Mouse (Mus musculus): ENCODE results near the gene Smg5. TPM values are rescaled to one million over a fixed set of nuclear protein-coding genes. Genes with fewer than 3 reads are reported as not detected.
A peak's percentile ranks its signal among the peaks of the same experiment; 100 is the strongest.
"Not testable (repeated sequence)": the region's sequence is repeated elsewhere in the genome, so short reads cannot be mapped to it uniquely, and the experiment has no call there.

Gene Smg5
- 31.3 and 33.6 TPM in 2 replicates for polyA plus RNA-seq (2014; fragmentation: Nextera tagmentation; extraction: Ambion mirVana)

GRCm38 (mm10) chr3:88336058-88337013 is at the start of gene Smg5, which contains the start of gene Tmem79:
TSS of gene Smg5 (plus strand) at chr3:88336260.
TSS of gene Tmem79 (minus strand) at chr3:88336148.
- peak within 1 kb of the TSS; percentile 87 for H3K27ac ChIP-seq (replicated peaks; ENCODE audit: low read depth, low read length)
- peak; percentile 98 for DNase-seq (ENCODE audit: low spot score)
- peak within 1 kb of the TSS; percentile 76 for H3K9ac ChIP-seq (ENCODE audit: low read depth, low read length)
- WGBS = 1% methylated on average over 36 of the region's 66 CpGs
- no peaks in the 10 kb centered on the region for H3K36me3 ChIP-seq (ENCODE audit: control insufficient read depth, insufficient read depth, low read length)
- H3K4me1 ChIP-seq (ENCODE audit: control insufficient read depth, insufficient read depth, low read length) = peaks cover 5% of the 10 kb centered on the region; the same call in 1 of the 2 replicates
- H3K4me2 ChIP-seq (ENCODE audit: low read depth, low read length) = peak within 1 kb of the TSS; percentile 80
- no peaks in the 10 kb centered on the region for H3K27me3 ChIP-seq (replicated peaks; ENCODE audit: control insufficient read depth, insufficient read depth, low read length)
- peak; percentile 95 for ATAC-seq (ENCODE audit: low read depth)
- H3K9me3 ChIP-seq (ENCODE audit: control insufficient read depth, low read length) = no peaks in the 10 kb centered on the region
- H3K4me3 ChIP-seq (ENCODE audit: low read depth, low read length) = peak within 1 kb of the TSS; percentile 68

DNA sequence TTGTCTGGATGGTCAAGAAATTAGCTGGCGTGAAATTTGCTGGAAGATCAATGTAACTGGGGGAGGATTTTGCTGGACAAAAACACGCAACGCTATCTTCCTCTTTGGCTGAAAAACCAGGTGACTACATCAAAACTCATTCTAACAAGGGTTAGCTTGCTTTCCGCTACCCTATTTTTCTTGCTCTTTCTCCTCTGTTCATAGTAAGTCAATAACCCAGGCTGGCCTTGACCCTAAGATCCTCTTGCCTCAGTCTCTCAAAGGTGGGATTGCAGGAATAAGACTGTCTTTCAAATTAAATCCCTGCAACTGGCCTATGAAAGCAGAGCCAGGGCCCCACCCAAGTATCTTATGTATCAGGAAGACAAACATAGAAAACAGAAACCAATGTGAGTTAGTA is 49.0 kb upstream of the Smg5 start, which contains the start of gene Gm38392:
TSS of gene Gm38392 (minus strand) at position 101 of the 400 bp plus-strand sequence.
- DNase-seq (ENCODE audit: low spot score) = no peak
- Histone ChIP-seq H3K4me1 (ENCODE audit: control insufficient read depth, insufficient read depth, low read length) (no peaks in the 10 kb centered on the region), H3K36me3 (ENCODE audit: control insufficient read depth, insufficient read depth, low read length) (no peaks in the 10 kb centered on the region), H3K27ac (replicated peaks; ENCODE audit: low read depth, low read length) (no peak within 1 kb of the TSS), H3K4me2 (ENCODE audit: low read depth, low read length) (no peak within 1 kb of the TSS), H3K27me3 (replicated peaks; ENCODE audit: control insufficient read depth, insufficient read depth, low read length) (no peaks in the 10 kb centered on the region), H3K4me3 (ENCODE audit: low read depth, low read length) (no peak within 1 kb of the TSS), H3K9ac (ENCODE audit: low read depth, low read length) (no peak within 1 kb of the TSS), H3K9me3 (ENCODE audit: control insufficient read depth, low read length) (no peaks in the 10 kb centered on the region)
- WGBS = 91% methylated on average over 4 of the region's 4 CpGs
- no peak for ATAC-seq (ENCODE audit: low read depth)

DNA sequence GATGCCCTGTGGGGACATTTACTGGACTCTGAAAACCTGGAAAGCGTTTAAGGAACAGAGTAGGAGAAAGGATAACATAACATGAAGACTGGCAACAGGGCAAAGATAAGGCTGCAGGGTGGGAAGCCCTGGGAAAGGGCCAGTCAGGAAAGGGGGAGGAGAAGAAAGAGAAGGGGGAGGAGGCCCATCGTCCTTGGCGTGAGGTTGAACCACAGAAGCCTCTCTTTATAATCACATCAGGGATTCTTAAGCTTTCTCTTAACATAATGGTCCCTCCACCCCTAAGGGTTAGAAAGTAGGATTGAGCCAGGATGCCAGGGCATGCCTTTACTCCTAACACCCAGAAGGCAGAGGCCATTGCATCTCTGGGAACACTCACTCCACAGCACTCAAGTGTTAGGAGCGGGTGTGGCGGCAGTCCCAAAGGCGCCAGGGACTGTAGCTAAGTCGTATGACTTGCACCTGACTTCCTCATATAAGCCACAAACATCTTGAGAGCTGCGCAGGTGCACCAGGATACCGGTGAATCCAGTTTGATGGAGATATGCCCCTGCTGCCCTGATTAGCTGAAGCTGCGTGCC is 47.8 kb upstream of the Smg5 start:
- H3K36me3 ChIP-seq (ENCODE audit: control insufficient read depth, insufficient read depth, low read length); H3K9ac ChIP-seq (ENCODE audit: low read depth, low read length); H3K27me3 ChIP-seq (replicated peaks; ENCODE audit: control insufficient read depth, insufficient read depth, low read length); DNase-seq (ENCODE audit: low spot score); H3K9me3 ChIP-seq (ENCODE audit: control insufficient read depth, low read length); H3K27ac ChIP-seq (replicated peaks; ENCODE audit: low read depth, low read length); ATAC-seq (ENCODE audit: low read depth); H3K4me3 ChIP-seq (ENCODE audit: low read depth, low read length); H3K4me2 ChIP-seq (ENCODE audit: low read depth, low read length); H3K4me1 ChIP-seq (ENCODE audit: control insufficient read depth, insufficient read depth, low read length): not testable (repeated sequence)
- 83% methylated on average over 7 of the region's 10 CpGs for WGBS

DNA sequence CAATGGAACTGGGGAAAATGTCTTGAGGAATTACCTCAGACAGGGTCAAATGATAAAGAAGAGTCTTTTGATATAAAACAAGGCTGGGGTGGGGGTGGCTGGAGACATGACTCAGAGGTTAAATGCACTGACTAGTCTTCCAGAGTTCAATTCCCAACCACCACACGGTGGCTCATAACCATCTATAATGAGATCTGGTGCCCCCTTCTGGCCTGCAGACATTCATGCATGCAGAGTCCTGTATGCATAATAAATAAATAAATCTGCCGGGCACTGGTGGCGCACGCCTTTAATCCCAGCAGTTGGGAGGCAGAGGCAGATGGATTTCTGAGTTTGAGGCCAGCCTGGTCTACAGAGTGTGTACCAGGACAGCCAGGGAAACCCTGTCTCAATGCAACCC is 44.1 kb upstream of the Smg5 start:
- H3K27me3 ChIP-seq (replicated peaks; ENCODE audit: control insufficient read depth, insufficient read depth, low read length) = no peaks in the 10 kb centered on the region
- H3K4me2 ChIP-seq (ENCODE audit: low read depth, low read length) = no peak overlapping the region
- no peak overlapping the region for H3K4me3 ChIP-seq (ENCODE audit: low read depth, low read length)
- 52% methylated on average over 4 of the region's 4 CpGs for WGBS
- ATAC-seq (ENCODE audit: low read depth) (no peak), DNase-seq (ENCODE audit: low spot score) (peak; percentile 9)
- H3K36me3 ChIP-seq (ENCODE audit: control insufficient read depth, insufficient read depth, low read length) = peaks cover 6% of the 10 kb centered on the region; the same call in 1 of the 2 replicates
- H3K9ac ChIP-seq (ENCODE audit: low read depth, low read length) = no peak overlapping the region
- no peak overlapping the region for H3K27ac ChIP-seq (replicated peaks; ENCODE audit: low read depth, low read length)
- no peaks in the 10 kb centered on the region for H3K9me3 ChIP-seq (ENCODE audit: control insufficient read depth, low read length)
- no peaks in the 10 kb centered on the region for H3K4me1 ChIP-seq (ENCODE audit: control insufficient read depth, insufficient read depth, low read length)

DNA sequence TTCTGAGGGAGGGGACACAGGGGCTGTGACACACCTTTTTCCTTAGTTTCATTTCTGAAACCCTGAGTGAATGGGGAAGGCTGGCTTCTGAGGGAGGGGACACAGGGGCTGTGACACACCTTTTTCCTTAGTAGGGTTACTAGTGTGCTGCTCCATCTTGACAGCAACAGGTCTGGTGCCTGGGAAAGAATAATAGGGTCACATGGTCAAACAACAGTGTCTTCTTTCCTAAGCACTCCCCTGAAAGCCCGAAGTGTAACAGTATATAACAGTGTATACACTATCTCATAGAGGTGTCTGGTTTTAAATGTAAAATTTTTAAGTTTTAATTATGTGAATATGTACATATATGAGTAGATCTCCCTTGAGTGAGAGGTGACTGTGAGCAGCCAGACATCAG is 40.8 kb upstream of the Smg5 start:
- Histone ChIP-seq H3K36me3 (ENCODE audit: control insufficient read depth, insufficient read depth, low read length) (peaks cover 21% of the 10 kb centered on the region), H3K9ac (ENCODE audit: low read depth, low read length) (peak overlapping the region; percentile 77; the same call in 1 of the 2 replicates), H3K4me2 (ENCODE audit: low read depth, low read length) (peak overlapping the region; percentile 65)
- H3K27me3 ChIP-seq (replicated peaks; ENCODE audit: control insufficient read depth, insufficient read depth, low read length); H3K27ac ChIP-seq (replicated peaks; ENCODE audit: low read depth, low read length); H3K4me3 ChIP-seq (ENCODE audit: low read depth, low read length); DNase-seq (ENCODE audit: low spot score); ATAC-seq (ENCODE audit: low read depth); H3K4me1 ChIP-seq (ENCODE audit: control insufficient read depth, insufficient read depth, low read length); H3K9me3 ChIP-seq (ENCODE audit: control insufficient read depth, low read length): not testable (repeated sequence)
- WGBS = 65% methylated on average over 1 of the region's 1 CpGs

- Histone ChIP-seq H3K27ac (replicated peaks; ENCODE audit: low read depth, low read length) (peak overlapping the region; percentile 92), H3K9ac (ENCODE audit: low read depth, low read length) (peak overlapping the region; percentile 77), H3K9me3 (ENCODE audit: control insufficient read depth, low read length) (no peaks in the 10 kb centered on the region), H3K36me3 (ENCODE audit: control insufficient read depth, insufficient read depth, low read length) (peaks cover 30% of the 10 kb centered on the region), H3K4me3 (ENCODE audit: low read depth, low read length) (peak overlapping the region; percentile 76), H3K4me1 (ENCODE audit: control insufficient read depth, insufficient read depth, low read length) (peaks cover 8% of the 10 kb centered on the region), H3K27me3 (replicated peaks; ENCODE audit: control insufficient read depth, insufficient read depth, low read length) (no peaks in the 10 kb centered on the region), H3K4me2 (ENCODE audit: low read depth, low read length) (peak overlapping the region; percentile 65)
- 1% methylated on average over 12 of the region's 12 CpGs for WGBS
- DNase-seq (ENCODE audit: low spot score) (no peak), ATAC-seq (ENCODE audit: low read depth) (no peak)
Measured at GRCm38 (mm10) chr3:88296110-88296560, 39.9 kb upstream of the Smg5 start.

DNA sequence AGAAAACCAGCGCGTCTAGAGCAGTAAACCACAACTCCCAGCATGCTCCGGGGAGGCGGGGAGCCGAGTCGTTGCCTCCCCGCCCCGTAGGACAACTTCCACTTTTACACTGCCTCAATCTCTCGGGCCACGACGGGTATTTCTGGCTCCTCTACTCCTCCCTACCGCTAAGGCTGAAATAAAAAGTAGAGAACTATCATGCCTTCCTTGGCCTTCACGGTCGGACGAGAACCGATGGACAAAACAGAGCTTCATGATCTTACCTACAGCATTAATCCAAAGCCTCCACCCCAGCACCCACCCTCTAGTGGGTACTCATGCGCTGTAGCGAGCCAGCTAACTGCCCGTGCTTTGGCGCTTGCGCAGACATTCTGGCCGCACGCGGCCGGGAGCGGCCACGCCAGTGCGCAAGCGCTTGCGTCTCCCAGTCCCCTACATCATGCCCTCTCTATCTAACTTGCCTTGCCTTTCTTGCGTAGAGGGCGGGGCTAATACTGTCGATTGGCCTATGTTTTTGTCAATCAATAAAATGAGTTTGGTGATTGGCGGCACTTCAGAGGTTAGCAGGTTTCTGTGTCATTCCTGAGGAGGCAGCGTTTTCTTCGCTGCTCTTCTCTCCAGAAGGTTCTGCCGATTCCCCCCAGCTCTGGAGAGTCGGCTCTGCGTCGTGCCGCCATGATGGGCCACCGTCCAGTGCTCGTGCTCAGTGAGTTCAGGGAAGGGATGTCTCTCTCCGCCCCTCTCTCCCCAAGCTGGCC is 39.3 kb upstream of the Smg5 start, which contains the start of the genes Tsacc and Cct3:
TSS of gene Tsacc (minus strand) at position 439 of the 758 bp plus-strand sequence.
TSS of gene Cct3 (plus strand) at position 556 of the 758 bp plus-strand sequence.
- H3K4me2 ChIP-seq (ENCODE audit: low read depth, low read length) = peak within 1 kb of the TSS; percentile 74
- under 1% methylated on average over 44 of the region's 44 CpGs for WGBS
- DNase-seq (ENCODE audit: low spot score) (peak; percentile 99), ATAC-seq (ENCODE audit: low read depth) (peak; percentile 100)
- H3K4me3 ChIP-seq (ENCODE audit: low read depth, low read length) = peak within 1 kb of the TSS; percentile 76
- H3K36me3 ChIP-seq (ENCODE audit: control insufficient read depth, insufficient read depth, low read length) = peaks cover 36% of the 10 kb centered on the region
- peak within 1 kb of the TSS; percentile 92 for H3K27ac ChIP-seq (replicated peaks; ENCODE audit: low read depth, low read length)
- H3K4me1 ChIP-seq (ENCODE audit: control insufficient read depth, insufficient read depth, low read length) = peaks cover 8% of the 10 kb centered on the region
- H3K9me3 ChIP-seq (ENCODE audit: control insufficient read depth, low read length) = no peaks in the 10 kb centered on the region
- peak within 1 kb of the TSS; percentile 84 for H3K9ac ChIP-seq (ENCODE audit: low read depth, low read length)
- no peaks in the 10 kb centered on the region for H3K27me3 ChIP-seq (replicated peaks; ENCODE audit: control insufficient read depth, insufficient read depth, low read length)

- peak overlapping the region; percentile 84 for H3K9ac ChIP-seq (ENCODE audit: low read depth, low read length)
- peak overlapping the region; percentile 92 for H3K27ac ChIP-seq (replicated peaks; ENCODE audit: low read depth, low read length)
- peaks cover 42% of the 10 kb centered on the region for H3K36me3 ChIP-seq (ENCODE audit: control insufficient read depth, insufficient read depth, low read length)
- peak overlapping the region; percentile 74 for H3K4me2 ChIP-seq (ENCODE audit: low read depth, low read length)
- DNase-seq (ENCODE audit: low spot score) (peak; percentile 13), ATAC-seq (ENCODE audit: low read depth) (no peak)
- H3K4me3 ChIP-seq (ENCODE audit: low read depth, low read length) = peak overlapping the region; percentile 76
- WGBS = under 1% methylated on average over 30 of the region's 30 CpGs
- no peaks in the 10 kb centered on the region for H3K27me3 ChIP-seq (replicated peaks; ENCODE audit: control insufficient read depth, insufficient read depth, low read length)
- no peaks in the 10 kb centered on the region for H3K9me3 ChIP-seq (ENCODE audit: control insufficient read depth, low read length)
- peaks cover 8% of the 10 kb centered on the region for H3K4me1 ChIP-seq (ENCODE audit: control insufficient read depth, insufficient read depth, low read length)
Measured at GRCm38 (mm10) chr3:88297321-88297851, 38.7 kb upstream of the Smg5 start.
